Mouse (Mus musculus): ENCODE measurements around the gene Gm8113. TPM values are rescaled to one million over a fixed set of nuclear protein-coding genes. Genes with fewer than 3 reads are reported as not detected.
"Not testable (repeated sequence)": the region's sequence is repeated elsewhere in the genome, so short reads cannot be mapped to it uniquely, and the experiment has no call there.

The Gm8113 gene
- under 1 TPM; 0.22 to 0.45 TPM for total RNA-seq (2021)

GRCm38 (mm10) chr14:43924688-43925403 is at the start of gene Gm8113:
Gene Gm8113 (plus strand): TSS chr14:43925390.
- DNase-seq (ENCODE audit: extremely low spot score in 1 of 2, low spot score in 2 of 2): peak; percentile 13 to 56
- intact Hi-C loops (cut with DNase I): not testable (repeated sequence)

DNA sequence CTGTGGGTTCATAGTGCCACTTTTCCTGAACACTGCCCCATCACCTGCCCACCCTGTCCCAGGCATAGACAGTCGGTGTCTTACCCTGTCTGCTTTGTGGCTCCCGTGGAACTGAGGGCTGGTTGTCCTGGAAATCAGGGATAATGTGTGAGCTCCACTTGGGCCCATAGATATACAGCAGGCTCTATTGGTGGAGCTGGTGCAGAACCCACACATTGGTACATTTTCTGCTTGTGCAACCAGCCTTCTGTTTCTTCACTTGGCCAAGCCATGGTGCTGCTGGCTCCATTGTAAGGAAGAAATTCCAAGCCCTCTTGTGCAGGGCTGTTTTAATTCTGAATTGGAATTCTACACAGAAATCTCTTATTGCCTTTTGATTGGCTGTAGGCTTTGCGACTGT is 49.8 kb upstream of the Gm8113 start, which contains the start of gene Ear1:
Gene Ear1 (minus strand): TSS at position 101 of the 400 bp plus-strand sequence.
- not testable (repeated sequence) for DNase-seq (ENCODE audit: extremely low spot score in 1 of 2, low spot score in 2 of 2)

GRCm38 (mm10) chr14:43877789-43878188 is 47.4 kb upstream of the Gm8113 start:
- DNase-seq (ENCODE audit: extremely low spot score in 1 of 2, low spot score in 2 of 2); intact Hi-C loops (cut with DNase I): not testable (repeated sequence)

More for the DNA sequence above, 49.8 kb upstream of the Gm8113 start, which contains the start of gene Ear1:
- intact Hi-C loops (cut with DNase I): not testable (repeated sequence)

DNA sequence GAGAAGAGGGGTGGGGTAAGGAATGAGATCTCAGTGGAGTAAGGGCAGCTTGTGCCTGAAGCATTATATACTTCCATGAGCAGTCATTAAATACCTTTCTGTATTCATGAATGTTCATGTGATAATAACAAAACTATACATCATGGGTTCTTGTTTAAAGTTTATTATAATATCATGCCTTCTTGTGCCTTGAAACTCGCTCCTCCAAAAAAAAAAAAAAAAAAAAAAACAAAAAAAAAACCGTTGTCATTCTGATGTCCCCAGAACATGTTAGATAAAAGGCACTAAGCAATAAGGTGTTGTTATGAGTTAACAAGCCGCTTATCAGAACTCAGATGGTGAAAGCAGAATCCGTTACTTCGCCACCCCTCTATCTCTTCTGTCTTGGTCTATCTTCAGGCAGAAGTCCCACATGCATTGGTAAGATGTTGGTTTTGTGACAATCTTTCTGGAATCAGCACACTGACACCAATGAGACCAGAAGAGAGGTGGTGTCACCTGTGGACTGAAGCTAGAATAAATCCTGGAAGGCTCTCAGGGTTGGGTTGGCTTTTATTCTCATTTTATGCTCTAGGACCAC is 45.1 kb upstream of the Gm8113 start:
- DNase-seq (ENCODE audit: extremely low spot score in 1 of 2, low spot score in 2 of 2); intact Hi-C loops (cut with DNase I): not testable (repeated sequence)

DNA sequence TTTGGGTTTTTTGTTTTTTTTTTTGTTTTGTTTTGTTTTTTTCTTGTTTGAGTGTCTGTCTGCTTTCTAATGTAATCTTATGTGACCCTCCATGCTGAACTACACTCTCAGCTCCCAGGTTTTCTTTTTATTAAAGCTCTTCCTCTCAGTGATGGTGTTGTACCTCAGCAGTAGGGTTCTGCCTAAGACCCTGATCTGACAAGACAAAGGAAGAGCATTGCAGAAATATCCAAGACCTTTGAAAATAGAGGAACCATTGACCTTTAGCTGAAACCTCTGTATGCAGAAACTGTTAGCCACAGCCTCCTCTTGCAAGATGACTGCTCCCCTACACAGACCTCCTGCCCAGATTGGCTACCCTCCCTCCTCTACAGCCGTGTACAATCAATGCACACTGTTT is 39.0 kb upstream of the Gm8113 start:
- intact Hi-C loops (cut with DNase I); DNase-seq (ENCODE audit: extremely low spot score in 1 of 2, low spot score in 2 of 2): not testable (repeated sequence)

DNA sequence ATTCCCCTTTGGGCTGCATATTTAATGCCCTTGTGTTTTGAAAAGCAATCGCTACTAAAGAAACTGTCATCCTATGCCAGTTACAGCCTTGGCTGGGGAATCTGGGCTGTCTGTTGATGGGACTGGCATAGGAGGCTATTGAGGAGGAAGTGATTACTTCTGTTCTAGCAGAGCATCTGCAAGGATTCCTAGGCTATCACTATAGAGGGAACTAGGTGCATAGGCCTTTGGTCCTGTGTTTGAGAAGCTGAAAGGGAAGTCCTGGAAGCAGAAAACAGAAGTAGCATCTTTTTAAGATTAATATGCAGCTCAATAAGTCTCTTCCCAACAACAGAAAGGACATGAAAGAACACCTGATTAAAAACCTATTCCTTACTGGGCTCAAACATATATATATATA is 33.9 kb upstream of the Gm8113 start:
- intact Hi-C loops (cut with DNase I); DNase-seq (ENCODE audit: extremely low spot score in 1 of 2, low spot score in 2 of 2): not testable (repeated sequence)

GRCm38 (mm10) chr14:43895357-43895756 is 29.8 kb upstream of the Gm8113 start:
- DNase-seq (ENCODE audit: extremely low spot score in 1 of 2, low spot score in 2 of 2); intact Hi-C loops (cut with DNase I): not testable (repeated sequence)

DNA sequence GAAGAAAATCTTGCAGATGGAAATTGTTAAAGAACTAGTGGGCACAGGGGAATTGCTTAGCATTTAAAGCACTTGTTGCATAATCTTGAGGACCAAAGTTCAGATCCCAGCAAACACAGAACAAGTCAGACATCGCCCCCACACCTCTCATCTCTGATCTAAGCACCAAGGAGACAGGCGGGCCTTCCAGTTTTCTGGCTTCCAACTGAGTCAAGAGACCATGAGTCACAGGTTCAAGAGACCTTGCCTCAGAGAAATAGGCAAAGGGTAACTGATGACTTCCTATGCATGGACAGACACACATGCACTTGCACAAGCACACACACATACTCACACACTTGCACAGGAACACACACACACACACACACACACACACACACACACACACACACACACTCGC is 26.6 kb upstream of the Gm8113 start:
- DNase-seq (ENCODE audit: extremely low spot score in 1 of 2, low spot score in 2 of 2); intact Hi-C loops (cut with DNase I): not testable (repeated sequence)

DNA sequence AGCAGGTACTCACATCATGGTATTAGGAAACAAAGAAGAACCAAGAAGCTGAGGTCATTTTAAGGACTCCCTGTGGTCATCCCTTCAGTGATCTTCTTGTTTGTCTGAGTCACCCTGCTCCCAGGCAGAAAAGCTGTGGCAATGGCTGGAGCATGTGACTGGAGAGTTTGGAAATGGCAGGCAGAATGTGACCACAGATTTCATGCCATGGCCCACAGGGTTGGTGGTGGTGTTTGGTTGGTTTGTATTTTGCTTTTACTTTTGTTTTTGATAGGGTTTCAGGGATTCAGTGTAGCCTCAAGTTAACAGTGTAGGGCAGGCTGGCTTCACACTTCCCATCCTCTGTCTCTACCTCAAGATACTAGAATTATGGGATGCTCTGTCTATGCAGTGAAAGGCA is 7.0 kb upstream of the Gm8113 start:
- intact Hi-C loops (cut with DNase I); DNase-seq (ENCODE audit: extremely low spot score in 1 of 2, low spot score in 2 of 2): not testable (repeated sequence)

DNA sequence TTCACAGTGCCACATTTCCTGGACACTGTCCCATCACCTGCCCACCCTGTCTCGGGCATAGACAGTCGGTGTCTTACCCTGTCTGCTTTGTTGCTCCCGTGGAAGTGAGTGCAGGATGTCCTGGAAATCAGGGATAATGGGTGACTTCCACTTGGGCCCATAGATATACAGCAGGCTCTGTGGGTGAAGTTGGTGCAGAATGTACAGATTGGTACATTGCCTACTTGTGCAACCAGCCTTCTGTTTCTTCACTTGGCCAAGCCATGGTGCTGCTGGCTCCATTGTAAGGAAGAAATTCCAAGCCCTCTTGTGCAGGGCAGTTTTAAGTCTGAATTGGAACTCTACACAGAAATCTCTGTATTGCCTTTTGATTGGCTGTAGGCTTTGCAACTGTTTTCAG is 1.7 kb upstream of the Gm8113 start, which contains the start of gene Ear10:
Gene Ear10 (minus strand): TSS at position 101 of the 400 bp plus-strand sequence.
- DNase-seq (ENCODE audit: extremely low spot score in 1 of 2, low spot score in 2 of 2); intact Hi-C loops (cut with DNase I): not testable (repeated sequence)

DNA sequence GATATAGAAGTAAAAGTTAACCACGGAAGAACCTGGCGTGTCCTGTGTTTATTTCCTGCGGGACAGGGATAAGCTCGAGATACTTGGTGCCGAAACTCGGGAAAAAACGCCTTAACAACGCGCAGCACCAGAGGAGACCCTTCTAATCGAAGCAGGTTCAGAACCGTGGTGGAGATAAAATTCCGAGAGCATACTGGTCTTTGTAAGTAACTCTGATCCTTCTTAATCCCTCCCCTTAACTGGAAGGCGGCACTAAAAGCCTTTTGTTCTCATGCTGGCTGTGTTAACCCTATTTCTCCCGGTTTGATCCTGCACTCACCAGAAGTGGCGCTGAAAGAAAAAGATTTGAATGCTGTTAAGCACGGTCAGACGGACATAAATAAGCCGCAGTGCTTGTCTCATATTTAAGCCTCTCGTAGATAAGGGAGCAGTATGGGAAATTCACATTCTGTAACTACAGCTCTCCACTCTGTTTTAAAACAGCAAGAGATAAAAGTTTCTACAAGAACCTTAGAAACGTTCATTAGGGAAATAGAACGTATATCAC is 287 bp downstream of the Gm8113 start:
- intact Hi-C loops (cut with DNase I); DNase-seq (ENCODE audit: extremely low spot score in 1 of 2, low spot score in 2 of 2): not testable (repeated sequence)

GRCm38 (mm10) chr14:43932991-43933390 is 7.8 kb downstream of the Gm8113 start:
- intact Hi-C loops (cut with DNase I): not testable (repeated sequence)
- peak; percentile 3 to 26 for DNase-seq (ENCODE audit: extremely low spot score in 1 of 2, low spot score in 2 of 2)

GRCm38 (mm10) chr14:43933399-43933798 is 8.2 kb downstream of the Gm8113 start:
- DNase-seq (ENCODE audit: extremely low spot score in 1 of 2, low spot score in 2 of 2); intact Hi-C loops (cut with DNase I): not testable (repeated sequence)

GRCm38 (mm10) chr14:43953382-43953781 is 28.2 kb downstream of the Gm8113 start:
- DNase-seq (ENCODE audit: extremely low spot score in 1 of 2, low spot score in 2 of 2); intact Hi-C loops (cut with DNase I): not testable (repeated sequence)

GRCm38 (mm10) chr14:43955074-43955473 is 29.9 kb downstream of the Gm8113 start:
- intact Hi-C loops (cut with DNase I); DNase-seq (ENCODE audit: extremely low spot score in 1 of 2, low spot score in 2 of 2): not testable (repeated sequence)

DNA sequence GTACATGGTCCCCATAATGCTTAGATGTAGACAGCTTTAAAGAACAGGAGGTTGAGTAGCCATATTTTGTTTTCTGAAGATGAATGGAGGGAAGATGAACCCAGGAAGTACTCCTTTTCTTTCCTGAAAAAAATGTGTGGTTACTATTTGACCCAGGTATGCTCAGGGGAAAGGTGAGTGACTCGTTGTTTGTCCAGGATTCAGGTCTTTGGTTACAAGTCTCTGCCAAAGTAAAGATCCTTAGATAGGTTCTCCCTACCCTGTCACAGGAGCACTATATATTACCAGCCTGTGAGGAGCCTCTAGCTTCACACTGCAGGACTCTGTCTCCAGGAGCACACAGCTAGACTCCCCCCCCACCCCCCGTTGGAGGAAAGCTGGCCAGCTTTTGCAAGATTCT is 31.6 kb downstream of the Gm8113 start, which contains the start of gene Ang5:
Gene Ang5 (plus strand): TSS at position 301 of the 400 bp plus-strand sequence.
- DNase-seq (ENCODE audit: extremely low spot score in 1 of 2, low spot score in 2 of 2); intact Hi-C loops (cut with DNase I): not testable (repeated sequence)

Measured in left cerebral cortex, postnatal 10 days (tissue).